Mouse (Mus musculus) testis, adult 2 months (tissue): Measurements from ENCODE around the gene Pitpnc1. TPM values are rescaled to one million over a fixed set of nuclear protein-coding genes. Genes with fewer than 3 reads are reported as not detected.

ENCODE experiments used
- H3K27ac ChIP-seq: fragments of 200-500 bp; 2 replicates; pipeline ENCODE4 v1.5.1; 2012; ENCODE audit warnings: low read depth, low read length; ENCODE audit not compliant: control insufficient read depth, insufficient read depth
- H3K27me3 ChIP-seq: fragments of 200-500 bp; 2 replicates; pipeline ENCODE4 v1.6.1; 2012; ENCODE audit warnings: mild to moderate bottlenecking, low read length, moderate library complexity; ENCODE audit not compliant: control insufficient read depth, insufficient read depth
- H3K36me3 ChIP-seq: fragments of 200-500 bp; 2 replicates; pipeline ENCODE4 v1.6.1; 2012; ENCODE audit warnings: mild to moderate bottlenecking, low read length; ENCODE audit not compliant: control insufficient read depth, insufficient read depth
- H3K4me1 ChIP-seq: fragments of 200-500 bp; 2 replicates; pipeline ENCODE4 v1.6.1; 2012; ENCODE audit warnings: low read length; ENCODE audit not compliant: control insufficient read depth, insufficient read depth
- H3K4me3 ChIP-seq: fragments of 200-500 bp; 2 replicates; pipeline ENCODE4 v1.5.1; 2012; ENCODE audit warnings: low read depth, mild to moderate bottlenecking, low read length, moderate library complexity, mixed read lengths; ENCODE audit not compliant: control insufficient read depth
- CTCF ChIP-seq: fragments of 200-500 bp; IDR thresholded peaks from 2 replicates; pipeline ENCODE4 v1.5.1; 2012; ENCODE audit warnings: low read depth, mild to moderate bottlenecking, inconsistent platforms, low read length, moderate library complexity; ENCODE audit not compliant: control insufficient read depth, insufficient read depth, insufficient replicate concordance
- POLR2A ChIP-seq: fragments of 200-500 bp; IDR thresholded peaks from 2 replicates; pipeline ENCODE4 v1.6.1; 2012; ENCODE audit warnings: low read depth, mild to moderate bottlenecking, inconsistent platforms, low read length, moderate library complexity; ENCODE audit not compliant: control insufficient read depth
- polyA plus RNA-seq: library from polyadenylated mRNA; depleted of rRNA; stranded (reverse); fragments of >200 nt; gene quantifications from 2 replicates; pipeline ENCODE4 v1.2.3, GENCODE M21; 2012

Gene Pitpnc1
- polyA plus RNA-seq, 1 experiment = 1.5 TPM

DNA sequence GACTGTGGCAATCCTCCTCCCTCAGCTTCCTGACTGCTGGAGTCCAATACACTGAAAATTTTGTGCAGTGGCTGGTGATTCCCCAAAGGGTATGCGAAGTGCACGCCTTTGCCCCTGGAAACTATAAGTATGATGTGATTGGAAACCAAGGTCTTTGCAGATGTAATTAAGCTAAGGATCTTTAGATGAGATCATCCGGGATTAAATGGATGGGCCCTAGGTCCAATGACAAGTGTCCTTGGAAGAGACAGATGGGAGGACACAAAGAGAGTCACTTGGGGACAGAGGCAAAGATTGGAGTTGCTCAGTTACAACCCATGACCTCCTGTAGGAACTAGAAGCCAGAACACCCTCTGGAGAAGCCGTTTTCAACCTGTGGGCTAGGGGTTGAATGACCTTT, 233.0 kb downstream of the Pitpnc1 start:
- TF ChIP-seq CTCF = no peak
- no peak for TF ChIP-seq POLR2A

DNA sequence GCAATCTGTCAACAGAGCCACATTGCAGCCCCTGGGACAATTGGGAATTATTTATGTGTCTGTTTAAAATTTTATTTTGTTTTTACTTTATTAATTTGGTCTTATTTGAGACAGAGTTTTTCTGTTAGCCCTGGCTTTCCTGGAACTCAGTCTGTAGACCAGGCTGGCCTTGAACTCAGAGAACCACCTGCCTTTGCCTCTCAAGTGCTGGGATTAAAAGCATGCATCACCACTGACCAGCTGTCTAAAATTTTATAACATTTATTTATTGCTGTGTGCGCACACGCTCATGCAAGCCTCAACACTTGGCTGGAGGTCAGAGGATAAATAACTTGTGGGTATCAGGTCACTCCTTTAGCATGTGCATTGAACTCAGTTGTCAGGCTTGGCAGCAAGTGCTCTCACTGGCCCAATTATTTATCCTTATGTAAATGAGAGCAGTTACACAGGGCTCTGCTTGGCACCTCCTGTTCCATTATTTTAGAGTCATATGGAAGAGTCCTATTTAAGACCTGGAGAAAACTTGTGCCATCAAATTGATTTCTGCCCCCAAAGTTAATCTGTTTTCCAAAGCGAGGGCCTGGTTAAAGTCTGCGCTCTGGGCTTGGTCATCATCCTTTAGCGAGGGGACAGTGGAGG, 237.1 kb downstream of the Pitpnc1 start:
- H3K36me3 ChIP-seq = no peaks in the 10 kb centered on the region
- TF ChIP-seq POLR2A = no peak
- no peak for TF ChIP-seq CTCF

More for the DNA sequence above, 233.0 kb downstream of the Pitpnc1 start:
- Histone ChIP-seq H3K27ac (no peak overlapping the region), H3K36me3 (no peaks in the 10 kb centered on the region), H3K4me3 (no peak overlapping the region), H3K27me3 (no peaks in the 10 kb centered on the region), H3K4me1 (no peaks in the 10 kb centered on the region)

DNA sequence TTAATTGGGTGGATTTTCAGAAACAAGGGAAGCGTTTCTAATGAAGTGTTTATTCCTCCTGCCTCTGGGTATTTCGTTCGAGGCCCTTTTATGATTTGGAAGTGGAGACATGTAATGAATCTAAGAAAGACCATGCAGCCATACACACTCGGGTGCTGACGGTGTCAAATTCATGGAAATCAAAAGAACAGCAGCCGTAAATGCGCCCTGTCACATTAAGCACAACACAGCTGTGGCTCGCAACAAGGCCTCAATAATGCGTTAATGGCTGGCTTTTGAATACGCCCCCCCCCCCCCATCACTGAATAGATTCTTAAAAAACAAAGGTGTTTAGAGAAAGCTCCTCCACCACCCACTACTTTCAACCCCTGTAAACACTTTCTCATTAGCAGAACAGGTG, 240.4 kb downstream of the Pitpnc1 start:
- Histone ChIP-seq H3K27me3 (no peaks in the 10 kb centered on the region), H3K36me3 (no peaks in the 10 kb centered on the region), H3K4me1 (no peaks in the 10 kb centered on the region), H3K4me3 (no peak overlapping the region), H3K27ac (no peak overlapping the region)
- TF ChIP-seq POLR2A (no peak), CTCF (no peak)

More for the DNA sequence above, 237.1 kb downstream of the Pitpnc1 start:
- H3K27me3 ChIP-seq = no peaks in the 10 kb centered on the region
- no peak overlapping the region for H3K4me3 ChIP-seq
- H3K27ac ChIP-seq = no peak overlapping the region
- no peaks in the 10 kb centered on the region for H3K4me1 ChIP-seq

DNA sequence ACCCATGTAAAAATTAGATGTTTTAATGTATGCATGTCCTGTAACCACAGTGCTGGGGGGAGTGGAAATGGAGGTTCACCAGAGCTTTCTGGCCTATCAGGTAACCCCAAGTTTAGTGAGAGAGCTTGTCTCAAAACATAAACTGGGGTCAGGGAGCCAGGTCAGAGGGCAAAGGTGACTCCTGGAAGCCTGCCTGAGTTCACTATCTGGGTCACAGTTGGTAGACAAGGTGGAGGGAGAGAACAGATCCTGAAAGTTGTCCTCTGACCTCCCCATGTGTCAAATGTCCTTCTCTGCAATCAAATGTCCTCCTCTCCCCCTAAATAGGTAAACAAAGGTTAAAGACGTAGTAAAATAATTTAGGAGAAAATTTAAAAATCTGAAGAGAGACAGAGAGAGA, 244.1 kb downstream of the Pitpnc1 start:
- H3K27me3 ChIP-seq = no peaks in the 10 kb centered on the region
- H3K36me3 ChIP-seq = no peaks in the 10 kb centered on the region
- H3K4me3 ChIP-seq = no peak overlapping the region
- H3K4me1 ChIP-seq = no peaks in the 10 kb centered on the region
- no peak overlapping the region for H3K27ac ChIP-seq
- no peak for TF ChIP-seq POLR2A
- no peak for TF ChIP-seq CTCF

DNA sequence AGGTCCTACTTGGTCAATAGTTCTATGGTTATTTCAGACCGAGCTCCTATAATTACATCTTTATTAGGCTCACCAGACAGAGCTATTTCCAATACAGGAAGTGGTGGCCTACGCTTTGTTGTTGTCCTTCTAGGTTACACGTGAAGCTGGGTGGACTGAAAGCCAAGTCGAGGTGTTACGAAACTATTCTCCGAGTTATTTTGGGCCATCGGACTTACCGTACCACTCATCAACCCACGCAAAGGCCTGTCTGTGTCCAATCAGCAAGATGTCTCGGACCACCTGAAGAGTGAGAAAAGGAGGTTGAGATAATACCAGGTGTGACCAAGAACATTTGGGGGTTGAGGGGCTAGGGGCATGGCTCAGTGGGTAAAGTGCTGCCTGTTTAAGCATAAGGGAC, 244.5 kb downstream of the Pitpnc1 start:
- Histone ChIP-seq H3K27ac (no peak overlapping the region), H3K4me1 (no peaks in the 10 kb centered on the region), H3K27me3 (no peaks in the 10 kb centered on the region), H3K4me3 (no peak overlapping the region), H3K36me3 (no peaks in the 10 kb centered on the region)
- TF ChIP-seq CTCF = no peak
- TF ChIP-seq POLR2A = no peak

DNA sequence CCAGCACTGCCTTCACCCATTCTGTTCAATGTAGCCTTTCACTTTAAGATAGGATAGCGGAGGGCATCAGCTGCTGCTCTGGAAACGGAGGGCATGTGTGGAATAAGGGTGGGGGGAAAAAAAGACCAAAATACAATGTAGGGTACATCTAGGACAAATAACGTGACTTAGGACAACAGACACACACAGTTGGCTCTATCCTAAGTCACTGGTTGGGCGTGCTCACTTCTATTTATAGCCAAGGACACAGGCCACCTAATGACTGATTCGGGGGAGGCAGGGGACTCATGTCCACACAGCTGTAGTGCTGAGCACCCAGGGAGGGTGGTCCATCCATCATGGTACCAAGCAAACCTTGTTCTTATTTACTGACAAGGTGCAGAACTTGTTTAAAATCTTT, 245.2 kb downstream of the Pitpnc1 start:
- TF ChIP-seq POLR2A = no peak
- no peak for TF ChIP-seq CTCF
- H3K27me3 ChIP-seq = no peaks in the 10 kb centered on the region
- no peak overlapping the region for H3K27ac ChIP-seq
- no peaks in the 10 kb centered on the region for H3K4me1 ChIP-seq
- H3K4me3 ChIP-seq = no peak overlapping the region
- H3K36me3 ChIP-seq = no peaks in the 10 kb centered on the region

DNA sequence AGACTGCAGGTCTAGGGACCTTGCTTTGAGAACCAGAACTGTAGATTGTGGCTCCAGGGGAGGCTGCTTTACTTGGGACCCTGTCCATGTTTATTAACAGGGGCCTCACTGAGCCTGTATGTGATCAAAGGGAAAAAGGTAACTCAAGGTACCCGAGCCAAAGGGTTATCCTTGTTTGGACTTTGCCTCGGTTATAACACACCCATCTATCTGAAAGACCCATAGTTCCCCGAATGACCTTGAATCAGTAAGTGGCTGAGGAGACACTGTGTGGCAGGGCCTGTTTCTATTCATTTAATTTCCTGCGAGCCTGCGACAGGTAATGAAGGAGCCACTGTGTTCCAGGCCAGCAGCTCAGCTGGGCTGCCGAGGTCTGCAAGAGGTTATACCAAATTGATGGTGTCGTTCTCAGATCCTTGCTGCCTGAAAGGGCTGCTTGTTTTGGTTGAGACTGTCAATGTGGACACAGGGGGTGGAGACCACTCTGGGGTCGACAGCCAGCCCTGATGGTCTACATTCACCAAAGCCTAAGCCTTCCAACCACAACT, 246.8 kb downstream of the Pitpnc1 start:
- Histone ChIP-seq H3K27me3 (no peaks in the 10 kb centered on the region), H3K36me3 (no peaks in the 10 kb centered on the region), H3K4me1 (no peaks in the 10 kb centered on the region), H3K4me3 (no peak overlapping the region), H3K27ac (no peak overlapping the region)
- TF ChIP-seq CTCF (no peak), POLR2A (no peak)
